Mouse (Mus musculus) left cerebral cortex, postnatal 25 days (tissue): ENCODE measurements around the gene Srrm4. TPM values are rescaled to one million over a fixed set of nuclear protein-coding genes. Genes with fewer than 3 reads are reported as not detected.

ENCODE experiments used
- DNase-seq, 2 experiments: peaks; one replicate each; pipeline ENCODE4 v3.0.0; 2022; ENCODE audit warnings: low spot score in 2 of 2, mixed read lengths in 1 of 2
- intact Hi-C: fragments of 180-260 bp; cut with DNase I; formaldehyde crosslinking; loops from one replicate; pipeline ENCODE4 v1.15.1; 2025
- total RNA-seq, 2 experiments: library from RNA; stranded (reverse); gene quantifications; 2 replicates each; pipeline ENCODE4 v1.2.3; 2021

Srrm4 gene
- total RNA-seq, 2 experiments from 2014 or later: 22.4 to 26.8 TPM

- intact Hi-C loops: no loop called here
- peak in 1 of 2 experiments; percentile 38 for DNase-seq
These were observed 168.9 kb downstream of the Srrm4 start, which contains the start of gene Hspb8 for GRCm38 (mm10) chr5:116422699-116423201. Hspb8 (minus strand) TSS chr5:116422864.

- intact Hi-C loops: no loop called here
These were observed 169.7 kb downstream of the Srrm4 start for GRCm38 (mm10) chr5:116421791-116422481.

DNA sequence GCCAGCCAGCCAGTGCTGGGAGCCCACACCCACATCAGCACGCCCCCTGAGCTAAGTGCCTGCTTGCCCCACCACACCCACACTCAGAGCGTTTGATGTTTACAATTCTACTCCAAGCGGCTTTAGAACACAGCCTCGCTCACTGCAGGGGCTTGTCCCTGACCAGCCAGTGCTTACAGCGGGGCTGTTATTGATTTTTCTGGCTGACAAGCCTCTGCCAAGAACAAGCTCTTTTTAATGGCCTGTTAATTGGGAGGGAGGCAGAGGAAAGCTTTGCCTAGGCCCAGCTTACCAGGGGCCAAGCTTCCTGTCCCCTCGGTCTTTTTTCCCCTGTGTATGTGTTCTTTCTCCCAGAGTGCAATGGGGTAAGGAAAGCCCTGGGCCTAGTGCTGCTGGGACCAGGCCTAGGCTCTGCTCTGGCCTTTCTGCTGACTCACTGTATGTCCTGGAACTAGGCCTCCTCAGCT, 170.8 kb downstream of the Srrm4 start:
- peak in 1 of 2 experiments; percentile 47 for DNase-seq
- intact Hi-C loops: no loop called here

More at GRCm38 (mm10) chr5:116421791-116422481, 169.7 kb downstream of the Srrm4 start:
- no peak for DNase-seq

- intact Hi-C loops: no loop called here
- DNase-seq: no peak
These were observed 171.4 kb downstream of the Srrm4 start for GRCm38 (mm10) chr5:116420213-116420612.

DNA sequence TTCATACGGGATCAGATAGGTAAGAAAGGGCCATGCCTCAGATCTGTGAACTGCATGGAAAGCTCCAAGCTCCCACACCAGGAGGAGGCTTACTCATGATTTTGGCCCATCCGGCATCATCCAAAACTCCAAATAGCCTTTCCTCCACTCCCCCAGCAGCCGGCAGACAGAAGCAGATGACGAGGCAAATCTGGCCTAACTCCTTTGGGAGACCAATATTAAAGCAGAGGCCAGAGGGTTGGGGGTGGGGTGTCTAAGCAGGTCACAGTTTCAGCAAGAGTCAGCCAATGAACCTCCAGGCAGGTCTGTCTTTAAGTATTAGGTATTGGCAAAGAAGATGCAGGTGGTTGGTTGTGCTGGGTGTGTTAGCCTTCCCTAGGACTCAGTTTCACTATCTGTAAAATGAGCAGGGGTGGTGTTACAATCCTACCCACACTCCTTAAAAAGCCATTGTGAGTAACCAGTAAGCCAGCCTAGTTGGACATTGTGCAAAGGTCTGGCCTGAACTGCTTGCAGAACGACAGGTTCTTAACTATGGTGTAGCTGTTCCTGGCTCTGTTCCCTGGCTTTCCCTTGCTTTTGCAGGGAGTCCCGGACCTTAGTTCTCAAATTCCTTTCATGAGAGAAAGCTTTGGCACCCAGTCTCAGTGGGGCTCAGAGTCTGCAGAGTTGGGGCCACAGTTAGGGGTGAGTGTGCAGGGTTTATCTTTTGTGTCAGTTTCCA, 172.1 kb downstream of the Srrm4 start:
- intact Hi-C loops: no loop called here
- peak in 1 of 2 experiments; percentile 51 for DNase-seq

GRCm38 (mm10) chr5:116416208-116416607, 175.4 kb downstream of the Srrm4 start:
- DNase-seq: no peak
- intact Hi-C loops: no loop called here

DNA sequence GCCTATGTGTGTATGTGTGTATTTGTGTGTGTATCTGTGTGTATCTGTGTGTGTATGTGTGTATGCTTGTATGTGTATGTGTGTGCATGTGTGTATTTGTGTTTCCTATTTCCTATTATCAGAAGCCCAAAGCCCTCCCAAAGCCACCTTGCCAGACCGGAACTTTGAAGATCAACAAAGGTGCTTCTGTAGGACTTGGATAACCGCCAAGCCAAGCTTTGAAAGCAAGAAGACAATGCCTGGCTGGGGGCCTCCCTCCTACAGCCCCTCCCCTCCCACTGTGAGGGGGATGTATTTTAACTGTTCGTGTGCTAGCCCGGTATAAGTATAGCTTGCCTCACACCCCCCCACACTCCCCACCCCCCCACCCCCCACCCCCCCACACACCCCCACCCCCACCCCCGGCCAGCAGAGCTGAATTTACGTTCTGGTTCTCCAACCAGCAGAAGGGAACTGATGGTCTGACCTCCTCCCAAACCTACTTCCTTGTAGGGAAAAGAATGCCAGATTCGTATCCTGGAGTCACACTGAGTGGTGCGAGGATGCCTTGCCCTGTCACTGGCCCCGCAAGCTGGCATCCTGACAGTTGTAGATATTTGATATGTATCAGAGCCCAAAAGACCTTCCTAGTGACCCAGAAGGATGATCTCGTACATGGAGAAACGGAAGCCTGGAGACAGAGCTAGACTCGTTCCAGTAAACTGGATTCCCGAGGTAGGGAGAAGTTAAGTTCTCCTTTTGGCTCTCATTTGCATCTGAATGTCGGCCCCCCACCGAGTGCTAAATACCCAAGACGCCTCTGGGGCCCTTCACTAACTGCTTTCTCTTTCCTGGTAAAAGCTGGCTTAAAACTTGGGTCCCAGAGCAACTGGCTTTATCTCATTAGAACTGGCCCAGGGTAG, 181.7 kb downstream of the Srrm4 start:
- intact Hi-C loops: no loop called here
- no peak for DNase-seq

GRCm38 (mm10) chr5:116408965-116409364, 182.7 kb downstream of the Srrm4 start:
- intact Hi-C loops: no loop called here
- no peak for DNase-seq

GRCm38 (mm10) chr5:116407936-116408335, 183.7 kb downstream of the Srrm4 start:
- intact Hi-C loops: no loop called here
- DNase-seq: peak in 1 of 2 experiments; percentile 35

- no peak for DNase-seq
- intact Hi-C loops: no loop called here
These were observed 184.3 kb downstream of the Srrm4 start for GRCm38 (mm10) chr5:116407321-116407720.

DNA sequence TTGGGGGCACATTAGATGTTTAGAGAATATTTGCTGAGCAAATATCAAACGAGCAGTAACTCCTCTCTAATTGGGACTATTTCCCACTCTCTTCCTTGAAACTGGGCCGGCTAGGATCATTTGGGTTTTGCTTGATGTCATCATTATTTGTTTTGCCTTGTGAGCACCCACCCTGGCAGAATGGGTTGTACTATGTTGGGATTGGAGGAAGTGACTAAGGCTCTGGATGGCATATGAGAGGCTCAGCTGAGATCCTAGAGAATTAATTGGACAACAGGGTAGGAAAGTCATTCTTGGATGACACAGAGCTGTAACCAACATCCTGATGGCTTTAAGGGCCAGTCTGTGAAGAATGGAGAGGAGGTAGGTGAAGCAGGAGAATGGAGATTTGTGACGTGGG, 185.1 kb downstream of the Srrm4 start:
- intact Hi-C loops: no loop called here
- DNase-seq: no peak

- intact Hi-C loops: no loop called here
- DNase-seq: no peak
These were observed 185.7 kb downstream of the Srrm4 start for GRCm38 (mm10) chr5:116405934-116406333.

GRCm38 (mm10) chr5:116404063-116404462, 187.6 kb downstream of the Srrm4 start:
- DNase-seq: no peak
- intact Hi-C loops: no loop called here

DNA sequence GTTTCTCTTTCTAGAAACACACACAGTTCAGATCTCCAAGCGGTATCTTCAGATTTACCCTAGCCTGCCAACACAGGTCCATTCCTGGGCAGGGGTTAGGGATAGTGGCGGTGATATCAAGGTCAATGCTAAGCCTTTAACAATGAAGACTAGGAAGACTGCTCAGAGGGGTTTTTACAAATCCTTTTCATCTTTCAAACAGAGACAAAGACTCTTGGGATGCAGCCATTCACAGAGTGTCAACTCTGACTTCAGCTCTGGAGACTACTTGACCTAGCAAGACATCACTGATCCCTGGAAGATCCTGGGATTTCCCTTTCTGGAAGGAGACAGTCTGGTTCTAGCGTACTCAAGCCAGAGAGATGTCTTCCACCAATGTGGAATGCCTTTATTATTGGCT, 190.8 kb downstream of the Srrm4 start:
- intact Hi-C loops: no loop called here
- no peak for DNase-seq

DNA sequence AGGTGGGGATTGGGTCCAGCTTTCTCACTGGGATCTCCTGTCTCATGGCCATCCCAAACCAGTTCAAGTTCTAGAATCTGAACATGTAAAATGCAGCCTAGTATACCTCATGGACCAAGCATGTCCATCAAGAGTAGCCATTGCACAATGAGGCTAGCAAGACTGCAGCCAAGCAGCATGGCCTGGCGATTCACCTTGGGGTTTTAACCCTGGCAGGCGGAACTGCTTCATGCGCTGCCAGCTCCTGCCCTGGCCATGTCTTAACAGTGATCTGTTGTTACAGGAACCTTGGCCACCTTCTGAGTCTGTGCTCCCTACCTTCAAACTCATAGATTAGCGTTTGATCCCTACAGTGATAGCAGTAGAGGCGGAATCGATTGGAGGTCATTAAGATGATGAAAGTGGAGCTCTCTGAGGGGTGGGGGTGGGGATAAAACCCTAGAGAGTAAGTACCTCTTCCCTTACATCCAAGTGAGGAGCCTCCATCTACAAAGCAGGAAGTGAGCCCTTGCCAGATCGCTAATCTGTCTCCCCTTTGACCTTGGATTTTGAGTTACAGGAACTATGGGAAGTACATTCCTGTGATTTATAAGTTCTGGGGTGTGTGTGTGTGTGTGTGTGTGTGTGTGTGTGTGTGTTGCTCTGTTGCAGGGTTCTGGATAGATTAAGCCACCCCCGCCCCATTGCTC, 191.4 kb downstream of the Srrm4 start:
- no peak for DNase-seq
- intact Hi-C loops: no loop called here

GRCm38 (mm10) chr5:116396104-116396503, 195.5 kb downstream of the Srrm4 start:
- intact Hi-C loops: no loop called here
- DNase-seq: no peak

DNA sequence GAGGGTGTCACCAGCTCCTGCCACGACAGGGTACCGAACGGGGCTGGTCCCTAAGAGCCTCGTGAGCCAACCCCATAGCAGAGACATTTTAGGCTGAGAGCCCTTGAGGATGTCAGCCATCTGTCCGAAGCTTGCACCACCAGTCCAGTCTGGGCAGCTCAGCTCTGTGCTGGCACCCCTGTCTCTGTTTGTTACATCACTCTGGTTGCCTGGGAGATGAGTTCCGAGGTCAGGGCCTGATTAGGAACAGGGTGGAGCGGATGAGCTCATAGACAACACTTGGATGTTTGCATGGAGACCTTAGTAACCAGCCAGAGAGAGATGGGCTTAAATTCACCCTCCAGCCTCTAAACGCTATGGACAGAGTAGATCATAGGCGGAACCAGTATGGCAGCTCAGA, 199.0 kb downstream of the Srrm4 start:
- DNase-seq: no peak

GRCm38 (mm10) chr5:116389856-116390542, 201.6 kb downstream of the Srrm4 start:
- DNase-seq: peak; percentile 30 to 80
- intact Hi-C loops: loop anchor here (5.0 kb wide), 1 partner anchor 62 kb away; no protein-coding TSS in a partner anchor

More for the DNA sequence above, 199.0 kb downstream of the Srrm4 start:
- intact Hi-C loops: no loop called here
